Mouse (Mus musculus) embryonic facial prominence, embryonic 11.5 days (tissue): Measurements from ENCODE around the gene Gtpbp1. TPM values are rescaled to one million over a fixed set of nuclear protein-coding genes. Genes with fewer than 3 reads are reported as not detected.
A peak's percentile ranks its signal among the peaks of the same experiment; 100 is the strongest.

Source experiments
- ATAC-seq: fragments of 200-750 bp; cut with Nextera tagmentation; replicated peaks from 2 replicates; pipeline ENCODE4 v1.8.0; 2017; ENCODE audit warnings: low read depth; ENCODE audit not compliant: insufficient number of reproducible peaks, low FRiP score, low TSS enrichment
- DNase-seq: peaks from one replicate; pipeline ENCODE4 v3.0.0-alpha.2; 2015; ENCODE audit warnings: low spot score
- H3K27ac ChIP-seq: fragments of 300-500 bp; sonication (generic); replicated peaks from 2 replicates; pipeline ENCODE4 v1.5.1; 2014; ENCODE audit warnings: mild to moderate bottlenecking, low read depth, low read length, control low read depth
- H3K27me3 ChIP-seq: fragments of 300-500 bp; sonication (generic); 2 replicates; pipeline ENCODE4 v1.6.1; 2014; ENCODE audit warnings: mild to moderate bottlenecking, low read length, moderate library complexity, mixed read lengths; ENCODE audit not compliant: control insufficient read depth, insufficient read depth
- H3K36me3 ChIP-seq: fragments of 300-500 bp; sonication (generic); replicated peaks from 2 replicates; pipeline ENCODE4 v1.6.1; 2014; ENCODE audit warnings: low read depth, mild to moderate bottlenecking, low read length, moderate library complexity, mixed read lengths; ENCODE audit not compliant: control insufficient read depth, insufficient read depth
- H3K4me1 ChIP-seq: fragments of 300-500 bp; sonication (generic); 2 replicates; pipeline ENCODE4 v1.6.1; 2014; ENCODE audit warnings: low read length, mixed read lengths; ENCODE audit not compliant: control insufficient read depth, insufficient read depth
- H3K4me2 ChIP-seq: fragments of 300-500 bp; sonication (generic); 2 replicates; pipeline ENCODE4 v1.6.1; 2014; ENCODE audit warnings: low read depth, mild to moderate bottlenecking, control low read depth, low read length, moderate library complexity
- H3K4me3 ChIP-seq: fragments of 300-500 bp; sonication (generic); 2 replicates; pipeline ENCODE4 v1.5.1; 2014; ENCODE audit warnings: low read depth, low read length, control low read depth
- H3K9ac ChIP-seq: fragments of 300-500 bp; sonication (generic); replicated peaks from 2 replicates; pipeline ENCODE4 v1.6.1; 2014; ENCODE audit warnings: mild to moderate bottlenecking, control low read depth, low read length
- H3K9me3 ChIP-seq: fragments of 300-500 bp; sonication (generic); replicated peaks from 2 replicates; pipeline ENCODE4 v1.6.1; 2016; ENCODE audit warnings: mild to moderate bottlenecking, low read length, inconsistent platforms, mixed read lengths; ENCODE audit not compliant: control insufficient read depth
- WGBS: fragments of 180-500 bp; shearing (Covaris S2); extraction: QIAGEN DNeasy Blood & Tissue Kit; methylation state at CpG from one replicate; pipeline ENCODE4 v1.1.7; 2014; 5-methylcytosine and 5-hydroxymethylcytosine counted together
- polyA plus RNA-seq: library from polyadenylated mRNA; unstranded; fragments of >200 nt; fragmentation: Nextera tagmentation; extraction: Ambion mirVana; gene quantifications from 2 replicates; pipeline ENCODE4 v1.2.1, GENCODE M21; 2014

Gtpbp1 gene
- polyA plus RNA-seq, 1 experiment from 2014 or later, result 29.2 TPM

GRCm38 (mm10) chr15:79687175-79687574, 3.5 kb upstream of the Gtpbp1 start:
- H3K9me3 ChIP-seq, result no peaks in the 10 kb centered on the region
- no peaks in the 10 kb centered on the region; the same call in 1 of the 2 replicates for H3K36me3 ChIP-seq
- no peak for ATAC-seq
- peak overlapping the region; percentile 94 for H3K4me3 ChIP-seq
- no peaks in the 10 kb centered on the region for H3K27me3 ChIP-seq
- peak overlapping the region; percentile 79 for H3K4me2 ChIP-seq
- H3K4me1 ChIP-seq, result peaks cover 8% of the 10 kb centered on the region
- 1% methylated on average over 25 of the region's 33 CpGs for WGBS
- peak overlapping the region; percentile 95 for H3K27ac ChIP-seq
- peak; percentile 39 for DNase-seq
- peak overlapping the region; percentile 92 for H3K9ac ChIP-seq

GRCm38 (mm10) chr15:79687646-79688267, 2.9 kb upstream of the Gtpbp1 start, which contains the start of gene Josd1:
Gene Josd1 (minus strand): TSS chr15:79687919.
- H3K9me3 ChIP-seq, result no peaks in the 10 kb centered on the region
- H3K4me2 ChIP-seq, result peak within 1 kb of the TSS; percentile 79
- H3K27ac ChIP-seq, result peak within 1 kb of the TSS; percentile 95
- no peaks in the 10 kb centered on the region for H3K27me3 ChIP-seq
- peaks cover 8% of the 10 kb centered on the region for H3K4me1 ChIP-seq
- peak within 1 kb of the TSS; percentile 92 for H3K9ac ChIP-seq
- under 1% methylated on average over 71 of the region's 72 CpGs for WGBS
- DNase-seq, result peak; percentile 94
- H3K36me3 ChIP-seq, result no peaks in the 10 kb centered on the region; the same call in 1 of the 2 replicates
- peak within 1 kb of the TSS; percentile 94 for H3K4me3 ChIP-seq
- peak; percentile 21; the same call in 1 of the 2 replicates for ATAC-seq

GRCm38 (mm10) chr15:79688268-79688956, 2.2 kb upstream of the Gtpbp1 start:
- Histone ChIP-seq H3K9me3 (no peaks in the 10 kb centered on the region), H3K4me1 (peaks cover 8% of the 10 kb centered on the region), H3K9ac (peak overlapping the region; percentile 92), H3K4me2 (peak overlapping the region; percentile 79), H3K4me3 (peak overlapping the region; percentile 94), H3K36me3 (no peaks in the 10 kb centered on the region; the same call in 1 of the 2 replicates), H3K27ac (peak overlapping the region; percentile 95), H3K27me3 (no peaks in the 10 kb centered on the region)
- WGBS, result 3% methylated on average over 8 of the region's 8 CpGs
- no peak for DNase-seq
- ATAC-seq, result no peak

- peak overlapping the region; percentile 54 for H3K4me2 ChIP-seq
- no peaks in the 10 kb centered on the region; the same call in 1 of the 2 replicates for H3K36me3 ChIP-seq
- peaks cover 8% of the 10 kb centered on the region for H3K4me1 ChIP-seq
- 19% methylated on average over 24 of the region's 24 CpGs for WGBS
- H3K9ac ChIP-seq, result no peak overlapping the region; the same call in 1 of the 2 replicates
- H3K4me3 ChIP-seq, result peak overlapping the region; percentile 28
- H3K27ac ChIP-seq, result no peak overlapping the region
- no peaks in the 10 kb centered on the region for H3K27me3 ChIP-seq
- DNase-seq, result no peak
- ATAC-seq, result no peak
- H3K9me3 ChIP-seq, result no peaks in the 10 kb centered on the region
These were observed 801 bp upstream of the Gtpbp1 start for GRCm38 (mm10) chr15:79689662-79690425.

- H3K4me1 ChIP-seq, result no peaks in the 10 kb centered on the region; the same call in 1 of the 2 replicates
- ATAC-seq, result peak; percentile 20
These were observed 421 bp downstream of the Gtpbp1 start for GRCm38 (mm10) chr15:79691023-79691508.

GRCm38 (mm10) chr15:79692334-79692733, 1.7 kb downstream of the Gtpbp1 start:
- WGBS, result 85% methylated on average over 5 of the region's 5 CpGs
- ATAC-seq (no peak), DNase-seq (no peak)
- no peak overlapping the region for H3K27ac ChIP-seq
- no peaks in the 10 kb centered on the region; the same call in 1 of the 2 replicates for H3K4me1 ChIP-seq
- H3K9me3 ChIP-seq, result no peaks in the 10 kb centered on the region
- no peaks in the 10 kb centered on the region for H3K36me3 ChIP-seq
- H3K4me3 ChIP-seq, result no peak overlapping the region
- H3K27me3 ChIP-seq, result no peaks in the 10 kb centered on the region
- H3K4me2 ChIP-seq, result no peak overlapping the region
- no peak overlapping the region for H3K9ac ChIP-seq

More at GRCm38 (mm10) chr15:79691023-79691508, 421 bp downstream of the Gtpbp1 start:
- H3K36me3 ChIP-seq, result no peaks in the 10 kb centered on the region
- H3K4me3 ChIP-seq, result peak overlapping the region; percentile 79
- H3K9me3 ChIP-seq, result no peaks in the 10 kb centered on the region
- H3K27ac ChIP-seq, result peak overlapping the region; percentile 43
- peak; percentile 27 for DNase-seq
- H3K9ac ChIP-seq, result peak overlapping the region; percentile 89
- under 1% methylated on average over 50 of the region's 53 CpGs for WGBS
- peak overlapping the region; percentile 93 for H3K4me2 ChIP-seq
- H3K27me3 ChIP-seq, result no peaks in the 10 kb centered on the region

GRCm38 (mm10) chr15:79693740-79694139, 3.1 kb downstream of the Gtpbp1 start:
- no peak overlapping the region for H3K4me2 ChIP-seq
- 86% methylated on average over 11 of the region's 11 CpGs for WGBS
- no peak overlapping the region for H3K27ac ChIP-seq
- no peak overlapping the region for H3K4me3 ChIP-seq
- no peak for DNase-seq
- no peaks in the 10 kb centered on the region for H3K27me3 ChIP-seq
- no peaks in the 10 kb centered on the region for H3K36me3 ChIP-seq
- H3K9me3 ChIP-seq, result no peaks in the 10 kb centered on the region
- H3K9ac ChIP-seq, result no peak overlapping the region
- H3K4me1 ChIP-seq, result no peaks in the 10 kb centered on the region; the same call in 1 of the 2 replicates
- no peak for ATAC-seq
